Mouse (Mus musculus): ENCODE results near the gene Cyyr1. TPM values are rescaled to one million over a fixed set of nuclear protein-coding genes. Genes with fewer than 3 reads are reported as not detected.

Gene Cyyr1
- polyA plus RNA-seq, 3 experiments from 2014 or later = 0.13 to 0.18 TPM; not detected in 1

DNA sequence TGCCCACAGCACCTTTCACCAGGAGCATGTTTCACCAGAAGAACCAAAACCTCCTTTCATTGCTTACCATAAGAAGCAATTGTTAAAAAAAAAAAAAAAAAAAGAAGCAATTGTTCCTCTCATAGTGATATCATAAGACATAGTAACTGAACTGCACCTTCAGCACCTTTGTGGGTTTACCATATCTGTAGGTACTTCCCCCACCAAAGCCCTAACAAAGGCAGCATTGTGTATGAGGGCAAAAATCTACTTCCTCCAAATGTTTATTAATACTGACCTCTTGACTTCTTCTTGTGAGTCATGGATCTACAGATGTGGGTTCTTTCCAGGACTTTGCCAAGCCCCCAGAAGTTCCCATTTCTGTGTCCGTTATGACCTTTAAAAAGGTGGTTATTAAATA lies 98.2 kb downstream of the Cyyr1 start:
- ATAC-seq = no peak

DNA sequence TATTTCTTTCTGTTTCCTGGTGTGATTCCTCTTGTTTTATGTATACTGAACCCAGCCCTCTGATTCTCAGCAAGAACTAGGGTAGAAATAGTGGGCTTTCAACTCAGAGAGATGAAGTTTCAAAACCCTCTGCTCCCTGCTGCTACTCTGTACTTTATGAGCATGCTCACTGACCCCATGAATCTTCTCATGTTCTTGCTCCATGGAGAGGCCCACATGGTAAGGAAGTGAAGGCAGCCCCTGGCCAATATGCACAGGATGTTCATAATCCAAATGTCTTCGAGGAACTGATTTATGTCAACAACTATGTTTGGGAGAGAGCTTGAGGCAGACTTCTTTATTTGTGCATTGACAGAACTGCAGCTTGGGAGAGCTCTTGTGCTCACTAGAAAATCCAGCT lies 106.9 kb downstream of the Cyyr1 start:
- ATAC-seq = no peak

DNA sequence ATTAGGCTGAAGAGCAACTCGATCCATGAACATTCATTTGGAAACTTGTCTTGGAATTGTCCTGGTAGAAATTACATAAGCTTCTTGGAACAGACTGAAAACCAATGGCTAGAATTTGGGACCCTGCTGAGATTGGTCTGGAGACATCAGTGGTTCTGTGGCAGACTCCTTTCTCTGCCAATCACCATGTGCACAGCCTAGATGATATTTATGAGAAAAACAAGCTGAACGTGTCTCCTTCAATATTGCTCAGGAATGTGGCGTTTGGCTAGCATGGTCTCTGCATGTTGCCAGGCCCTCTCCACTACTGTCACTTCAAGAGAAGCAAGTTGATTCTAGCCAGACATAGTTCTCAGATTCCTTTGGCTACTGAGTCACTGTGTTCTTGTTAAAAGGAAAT lies 107.4 kb downstream of the Cyyr1 start:
- no peak for ATAC-seq

DNA sequence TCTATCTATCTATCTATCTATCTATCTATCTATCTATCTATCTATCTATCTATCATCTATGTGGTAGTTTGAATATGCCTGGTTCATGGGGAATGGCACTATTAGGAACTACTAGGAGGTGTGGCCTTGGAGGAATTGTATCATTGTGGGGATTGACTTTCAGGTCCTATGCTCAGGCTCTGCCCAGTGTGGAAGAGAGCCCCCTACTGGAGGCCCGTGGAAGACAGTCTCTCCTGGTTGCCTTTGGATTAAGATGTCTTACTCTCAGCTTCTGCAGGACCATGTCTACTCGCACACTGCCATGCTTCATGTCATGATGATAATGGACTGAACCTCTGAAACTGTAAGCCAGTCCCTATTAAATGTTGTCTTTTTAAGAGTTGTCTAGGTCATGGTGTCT lies 117.8 kb downstream of the Cyyr1 start:
- ATAC-seq = no peak

DNA sequence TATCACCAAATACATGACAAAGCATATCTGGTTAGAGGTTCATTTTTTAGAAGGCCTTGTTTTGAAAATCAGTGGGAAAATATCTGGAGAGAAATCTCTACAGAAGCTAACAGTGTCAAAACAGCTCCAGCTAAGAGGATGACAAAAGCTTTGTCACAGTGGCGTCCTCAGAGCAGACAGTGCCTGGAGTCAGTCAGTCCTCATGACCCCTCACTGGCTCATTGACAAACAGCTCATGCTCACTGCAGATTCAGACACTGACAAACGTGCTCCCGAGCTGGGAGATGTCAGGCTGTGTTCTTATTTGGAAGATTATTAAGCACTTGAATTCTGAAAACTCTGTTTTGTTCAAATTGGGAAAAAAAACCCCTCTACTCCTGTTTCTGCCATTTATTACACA lies 124.0 kb downstream of the Cyyr1 start:
- ATAC-seq = no peak

DNA sequence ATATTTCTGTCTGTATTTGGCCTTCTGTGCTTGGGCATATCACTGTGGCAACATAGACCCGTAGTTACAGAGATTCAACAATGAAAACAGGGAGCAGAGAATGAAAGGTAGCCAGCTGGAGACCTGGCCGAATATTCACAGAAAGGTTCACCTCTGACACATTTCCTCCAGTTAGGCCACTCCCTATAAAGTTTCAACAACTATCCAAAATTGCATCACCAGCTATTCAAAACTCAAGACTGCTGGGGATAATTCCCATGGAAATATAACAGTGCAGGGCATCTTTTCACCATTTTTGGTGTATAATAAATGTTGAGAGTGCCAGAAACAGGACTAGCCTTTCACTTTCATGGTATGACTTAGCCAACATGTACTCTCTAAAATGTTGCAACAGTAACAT lies 130.3 kb downstream of the Cyyr1 start:
- no peak for ATAC-seq

DNA sequence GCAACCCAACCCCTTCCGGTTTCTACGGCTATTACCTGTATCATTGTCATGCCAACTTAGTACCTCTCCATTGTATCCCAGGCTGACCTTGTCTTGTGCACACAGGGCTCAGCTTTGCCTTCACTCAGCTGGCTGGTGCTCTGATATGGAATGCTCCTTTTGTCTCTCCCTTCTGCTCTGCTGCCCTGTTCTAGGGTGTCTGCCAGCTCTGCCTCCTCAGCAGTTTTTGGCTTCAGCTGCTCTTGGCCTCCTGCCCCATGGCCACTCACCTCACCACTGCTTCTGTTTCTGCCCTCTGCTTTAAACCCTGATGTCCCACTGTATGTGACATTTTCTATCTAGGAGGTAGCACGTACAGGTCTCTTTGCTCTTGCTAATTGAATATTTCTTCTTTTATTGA lies 137.8 kb downstream of the Cyyr1 start:
- ATAC-seq = no peak

DNA sequence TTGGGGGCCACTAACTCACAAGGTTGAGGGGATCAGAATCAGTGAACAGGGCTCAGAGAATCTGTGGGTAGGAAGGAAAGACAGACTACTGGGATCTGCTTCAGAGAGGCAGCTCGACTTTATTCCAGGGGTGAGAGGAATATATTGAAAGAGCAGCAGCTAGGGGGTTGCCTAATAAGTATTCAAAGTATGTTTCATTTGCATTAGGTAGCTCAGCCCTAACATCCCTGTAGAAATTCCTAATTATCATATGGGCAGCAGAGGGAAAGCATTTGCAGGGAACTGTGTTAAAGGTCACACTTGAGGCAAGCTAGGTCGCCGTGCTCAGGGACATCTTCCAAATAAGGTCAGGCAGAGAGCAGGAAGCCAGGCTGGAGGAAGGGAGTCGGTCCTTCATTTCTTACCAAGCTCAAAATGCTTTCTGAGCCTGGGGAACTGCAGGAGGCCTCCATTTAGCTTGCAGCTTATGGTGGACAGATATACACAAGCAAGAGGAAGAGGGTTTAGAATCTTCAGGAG lies 159.7 kb downstream of the Cyyr1 start:
- ATAC-seq = no peak

DNA sequence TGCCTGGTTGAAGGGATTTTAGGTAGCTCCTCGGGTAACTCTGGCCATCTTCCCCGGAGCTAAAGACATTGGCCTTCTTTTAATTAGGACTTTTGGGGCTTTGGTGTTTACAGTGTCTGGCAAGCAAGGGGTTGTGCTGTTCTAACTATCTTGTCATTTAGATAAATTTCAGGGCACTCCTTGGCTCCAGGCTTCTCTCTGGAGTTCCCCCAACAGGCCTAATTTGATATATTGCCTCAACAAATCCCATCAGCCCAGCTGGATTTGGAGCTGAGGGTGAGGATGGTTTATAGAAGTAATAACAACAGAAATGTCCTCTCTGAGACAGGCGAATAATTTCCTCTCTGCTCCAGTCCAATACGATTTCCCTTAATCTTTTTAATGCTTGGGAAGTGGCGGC lies 166.4 kb downstream of the Cyyr1 start:
- ATAC-seq = no peak

Other genes with a start within 250 kb of the Cyyr1 start
- not detected for gene Adamts1, start 249.7 kb upstream of the Cyyr1 start, polyA plus RNA-seq (2017; shearing (Covaris generic))

Data from inflammation-experienced regulatory T-cells, adult 6 months (primary cell).